Mouse (Mus musculus) heart, embryonic 12.5 days (tissue): ENCODE measurements around the gene Tespa1. TPM values are rescaled to one million over a fixed set of nuclear protein-coding genes. Genes with fewer than 3 reads are reported as not detected.
"Not testable (repeated sequence)": the region's sequence is repeated elsewhere in the genome, so short reads cannot be mapped to it uniquely, and the experiment has no call there.

ENCODE experiments used
- ATAC-seq: fragments of 200-750 bp; cut with Nextera tagmentation; 2 replicates; pipeline ENCODE4 v1.8.0; 2017; ENCODE audit warnings: moderate TSS enrichment, moderate library complexity; ENCODE audit not compliant: insufficient number of reproducible peaks, low FRiP score
- H3K27ac ChIP-seq: fragments of 300-500 bp; sonication (generic); 2 replicates; pipeline ENCODE4 v1.5.1; 2016; ENCODE audit warnings: mild to moderate bottlenecking, moderate library complexity; ENCODE audit not compliant: poor library complexity, severe bottlenecking
- H3K27me3 ChIP-seq: fragments of 300-500 bp; sonication (generic); replicated peaks from 2 replicates; pipeline ENCODE4 v1.6.1; 2016; ENCODE audit warnings: mild to moderate bottlenecking, moderate library complexity
- H3K36me3 ChIP-seq: fragments of 300-500 bp; sonication (generic); 2 replicates; pipeline ENCODE4 v1.6.1; 2016; ENCODE audit warnings: mild to moderate bottlenecking, moderate library complexity
- H3K4me1 ChIP-seq: fragments of 300-500 bp; sonication (generic); replicated peaks from 2 replicates; pipeline ENCODE4 v1.6.1; 2016; ENCODE audit warnings: mild to moderate bottlenecking
- H3K4me2 ChIP-seq: fragments of 300-500 bp; sonication (generic); 2 replicates; pipeline ENCODE4 v1.6.1; 2016; ENCODE audit warnings: mild to moderate bottlenecking, moderate library complexity
- H3K4me3 ChIP-seq: fragments of 300-500 bp; sonication (generic); 2 replicates; pipeline ENCODE4 v1.5.1; 2016; ENCODE audit warnings: mild to moderate bottlenecking
- H3K9ac ChIP-seq: fragments of 300-500 bp; sonication (generic); 2 replicates; pipeline ENCODE4 v1.6.1; 2016; ENCODE audit warnings: mild to moderate bottlenecking, moderate library complexity
- H3K9me3 ChIP-seq: fragments of 300-500 bp; sonication (generic); replicated peaks from 2 replicates; pipeline ENCODE4 v1.6.1; 2016; ENCODE audit warnings: mild to moderate bottlenecking, moderate library complexity
- WGBS: fragments of 180-500 bp; shearing (Covaris S2); methylation state at CpG from one replicate; pipeline ENCODE4 v1.1.7; 2016; 5-methylcytosine and 5-hydroxymethylcytosine counted together
- polyA plus RNA-seq: library from polyadenylated mRNA; unstranded; fragments of >200 nt; fragmentation: Nextera tagmentation; extraction: Ambion mirVana; gene quantifications from 2 replicates; pipeline ENCODE4 v1.2.1, GENCODE M21; 2016

Gene Tespa1
- polyA plus RNA-seq, result 0.27 and 0.37 TPM in 2 replicates

DNA sequence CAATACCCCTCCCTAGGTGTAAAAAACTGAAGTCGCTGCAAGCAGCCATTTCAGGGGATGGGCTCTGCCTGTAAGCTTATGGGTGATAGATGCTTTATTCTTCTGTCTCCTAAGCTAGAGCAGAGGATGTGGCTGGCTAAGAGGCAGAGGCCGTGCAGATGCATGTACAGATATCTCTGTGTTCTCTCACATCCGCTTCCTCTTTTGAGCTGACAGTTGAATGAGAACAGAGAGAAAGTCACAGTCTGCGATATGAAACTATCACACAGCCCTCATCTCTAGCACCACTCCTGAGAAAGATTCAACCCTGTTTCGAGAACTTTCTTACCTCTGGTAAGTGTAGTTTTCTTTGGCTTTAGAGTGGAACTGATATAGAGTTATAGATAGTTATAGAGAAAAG, at the start of gene Tespa1:
Tespa1 (plus strand) TSS at position 234 of the 400 bp plus-strand sequence.
- H3K4me1 ChIP-seq, result no peaks in the 10 kb centered on the region
- H3K36me3 ChIP-seq, result no peaks in the 10 kb centered on the region
- H3K27me3 ChIP-seq, result no peaks in the 10 kb centered on the region
- 67% methylated on average over 5 of the region's 5 CpGs for WGBS
- H3K9me3 ChIP-seq, result no peaks in the 10 kb centered on the region
- H3K27ac ChIP-seq, result no peak within 1 kb of the TSS
- ATAC-seq, result no peak
- no peak within 1 kb of the TSS for H3K4me3 ChIP-seq
- no peak within 1 kb of the TSS for H3K4me2 ChIP-seq
- H3K9ac ChIP-seq, result no peak within 1 kb of the TSS

DNA sequence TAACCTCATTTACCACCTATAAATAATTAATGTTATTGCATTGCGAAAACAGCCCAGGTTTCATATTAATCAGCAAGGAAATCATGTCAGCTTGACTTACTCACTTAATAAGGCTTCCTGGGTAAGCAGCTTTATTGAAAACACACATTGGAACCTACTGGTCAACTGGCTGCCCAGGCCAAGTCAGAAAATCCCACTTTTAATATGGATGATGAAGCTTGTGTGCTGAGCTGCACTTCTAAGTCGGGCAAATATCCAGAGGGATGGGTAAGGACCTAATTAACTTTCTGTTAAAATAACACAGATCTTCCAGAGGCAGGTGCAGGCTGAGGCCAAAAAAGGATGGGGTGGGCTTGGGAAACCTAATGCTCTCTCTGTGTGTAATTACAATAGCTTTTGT, 46.9 kb upstream of the Tespa1 start:
- H3K4me2 ChIP-seq, result no peak overlapping the region
- no peak for ATAC-seq
- no peak overlapping the region for H3K27ac ChIP-seq
- H3K9me3 ChIP-seq, result no peaks in the 10 kb centered on the region
- H3K9ac ChIP-seq, result no peak overlapping the region
- no peak overlapping the region for H3K4me3 ChIP-seq
- no peaks in the 10 kb centered on the region for H3K36me3 ChIP-seq
- WGBS, result 63% methylated on average over 2 of the region's 2 CpGs
- H3K4me1 ChIP-seq, result no peaks in the 10 kb centered on the region
- H3K27me3 ChIP-seq, result no peaks in the 10 kb centered on the region

DNA sequence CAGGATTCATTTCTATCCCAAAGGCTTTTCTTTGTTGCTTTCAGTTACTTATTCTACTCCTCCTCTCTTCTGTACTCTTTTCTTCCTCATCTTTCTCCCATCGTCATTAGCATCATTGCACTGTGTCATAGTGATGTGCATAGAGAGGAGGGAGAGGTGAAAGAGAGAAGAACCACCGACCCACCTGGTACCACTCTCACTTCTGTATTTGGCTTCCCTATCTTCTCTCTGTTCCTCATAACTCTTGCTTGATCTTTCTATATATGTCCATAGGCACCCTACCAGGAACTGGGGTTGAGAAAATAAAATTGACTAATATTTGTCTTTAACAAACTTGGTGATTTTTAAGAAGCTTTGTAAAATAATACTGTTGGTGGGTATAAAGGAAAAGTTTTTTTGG, 46.2 kb upstream of the Tespa1 start:
- no peaks in the 10 kb centered on the region for H3K9me3 ChIP-seq
- no peak overlapping the region for H3K27ac ChIP-seq
- WGBS, result 50% methylated on average over 2 of the region's 2 CpGs
- H3K27me3 ChIP-seq, result no peaks in the 10 kb centered on the region
- no peaks in the 10 kb centered on the region for H3K4me1 ChIP-seq
- H3K4me3 ChIP-seq, result no peak overlapping the region
- no peak for ATAC-seq
- H3K9ac ChIP-seq, result no peak overlapping the region
- no peaks in the 10 kb centered on the region for H3K36me3 ChIP-seq
- H3K4me2 ChIP-seq, result no peak overlapping the region

DNA sequence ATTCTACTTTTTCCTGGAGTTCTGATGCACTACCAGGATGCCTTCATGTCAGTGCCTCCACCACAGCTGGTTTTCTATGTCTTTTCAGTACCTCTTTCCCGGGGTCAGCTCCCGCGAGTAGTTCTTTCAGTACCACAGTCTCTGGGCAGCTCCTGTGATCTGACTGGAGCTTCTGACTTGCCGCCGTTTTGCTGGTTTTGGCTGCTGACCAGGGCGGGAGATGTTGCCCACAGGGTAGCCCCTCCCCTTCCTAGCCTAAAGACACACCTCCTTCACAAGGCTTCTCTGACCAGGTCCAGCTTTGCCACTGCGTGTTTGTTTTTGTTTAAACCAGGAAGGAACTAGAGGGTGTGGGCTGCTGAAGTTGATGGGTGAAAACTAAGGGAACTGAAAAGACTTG, 42.6 kb upstream of the Tespa1 start, which contains the start of gene Neurod4:
Neurod4 (minus strand) TSS at position 175 of the 400 bp plus-strand sequence.
- Histone ChIP-seq H3K27ac (no peak within 1 kb of the TSS), H3K9me3 (no peaks in the 10 kb centered on the region), H3K9ac (no peak within 1 kb of the TSS), H3K4me1 (no peaks in the 10 kb centered on the region), H3K36me3 (no peaks in the 10 kb centered on the region), H3K4me2 (no peak within 1 kb of the TSS), H3K27me3 (no peaks in the 10 kb centered on the region), H3K4me3 (no peak within 1 kb of the TSS)
- under 1% methylated on average over 7 of the region's 7 CpGs for WGBS
- ATAC-seq, result peak; percentile 83

DNA sequence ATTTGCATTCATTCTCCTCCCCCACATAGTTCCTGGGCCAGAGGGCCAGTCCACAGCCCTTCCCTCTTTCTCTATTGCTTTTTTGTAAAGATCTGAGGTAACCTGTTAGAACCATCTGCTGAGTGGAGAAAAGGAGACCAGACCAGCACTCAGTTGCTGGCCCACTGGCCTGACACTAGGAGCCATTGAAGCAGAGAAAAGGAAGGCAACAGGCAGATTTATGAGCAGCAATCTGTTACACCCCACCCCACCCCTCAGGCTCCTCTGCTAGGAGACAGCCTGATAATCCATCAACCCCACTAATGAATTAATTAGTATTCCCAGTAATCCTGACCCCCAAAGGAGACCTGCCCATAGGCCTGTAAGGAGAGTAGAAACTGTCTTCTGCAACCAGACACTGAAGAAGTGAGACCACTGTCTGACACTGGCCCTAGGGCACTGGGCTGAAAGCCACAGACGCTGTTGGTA, 40.7 kb upstream of the Tespa1 start:
- ATAC-seq, result no peak
- Histone ChIP-seq H3K4me3 (no peak overlapping the region), H3K9ac (no peak overlapping the region), H3K27ac (no peak overlapping the region), H3K27me3 (no peaks in the 10 kb centered on the region), H3K4me1 (no peaks in the 10 kb centered on the region), H3K9me3 (no peaks in the 10 kb centered on the region), H3K36me3 (no peaks in the 10 kb centered on the region), H3K4me2 (no peak overlapping the region)
- WGBS, result 35% methylated on average over 1 of the region's 1 CpGs

DNA sequence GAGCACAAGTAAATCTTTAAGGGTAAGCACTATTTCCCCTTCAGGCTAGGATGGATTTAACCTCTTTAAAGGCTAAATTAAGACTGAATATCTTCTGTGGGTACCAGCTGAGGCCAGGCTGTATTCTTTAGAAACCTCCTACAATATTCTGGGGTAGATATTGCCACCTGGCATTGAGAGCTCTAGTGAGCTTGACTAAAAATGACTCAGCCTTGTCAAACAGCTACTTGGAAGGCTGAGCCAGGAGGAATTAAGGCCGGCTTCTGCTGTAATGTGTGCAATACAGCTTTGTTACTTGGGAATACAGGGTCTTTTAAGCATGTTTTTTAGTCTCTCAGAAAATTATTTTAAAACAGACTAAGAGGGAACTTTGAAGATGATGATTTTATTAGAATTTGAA, 35.5 kb upstream of the Tespa1 start:
- Histone ChIP-seq H3K9ac (no peak overlapping the region), H3K27ac (no peak overlapping the region), H3K4me2 (no peak overlapping the region), H3K27me3 (no peaks in the 10 kb centered on the region), H3K4me3 (no peak overlapping the region), H3K4me1 (no peaks in the 10 kb centered on the region), H3K36me3 (no peaks in the 10 kb centered on the region), H3K9me3 (no peaks in the 10 kb centered on the region)
- ATAC-seq, result no peak
- WGBS, result 73% methylated on average over 1 of the region's 1 CpGs

DNA sequence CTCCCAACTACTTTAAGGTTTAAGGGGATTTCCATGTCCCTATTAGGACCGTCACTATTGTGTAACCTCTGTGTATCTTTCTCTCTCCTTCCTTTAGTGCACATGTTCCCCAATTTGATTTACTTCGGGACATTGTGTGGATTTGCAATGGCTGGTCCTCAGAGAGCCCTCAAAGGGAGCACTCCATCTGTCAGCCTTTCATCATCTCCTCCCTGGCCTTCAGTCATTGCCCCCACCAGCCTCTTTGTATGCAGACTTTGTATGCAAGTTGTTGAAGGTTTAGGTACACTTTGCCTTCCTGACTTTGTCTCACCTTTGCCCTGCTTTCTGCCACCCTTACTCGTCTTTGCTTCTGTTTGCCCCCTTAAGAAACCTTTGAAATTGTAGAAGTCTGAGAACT, 34.7 kb upstream of the Tespa1 start:
- Histone ChIP-seq H3K27ac (no peak overlapping the region), H3K27me3 (no peaks in the 10 kb centered on the region), H3K4me2 (no peak overlapping the region), H3K36me3 (no peaks in the 10 kb centered on the region), H3K4me1 (no peaks in the 10 kb centered on the region), H3K9me3 (no peaks in the 10 kb centered on the region), H3K9ac (no peak overlapping the region), H3K4me3 (no peak overlapping the region)
- 59% methylated on average over 3 of the region's 3 CpGs for WGBS
- ATAC-seq, result no peak

DNA sequence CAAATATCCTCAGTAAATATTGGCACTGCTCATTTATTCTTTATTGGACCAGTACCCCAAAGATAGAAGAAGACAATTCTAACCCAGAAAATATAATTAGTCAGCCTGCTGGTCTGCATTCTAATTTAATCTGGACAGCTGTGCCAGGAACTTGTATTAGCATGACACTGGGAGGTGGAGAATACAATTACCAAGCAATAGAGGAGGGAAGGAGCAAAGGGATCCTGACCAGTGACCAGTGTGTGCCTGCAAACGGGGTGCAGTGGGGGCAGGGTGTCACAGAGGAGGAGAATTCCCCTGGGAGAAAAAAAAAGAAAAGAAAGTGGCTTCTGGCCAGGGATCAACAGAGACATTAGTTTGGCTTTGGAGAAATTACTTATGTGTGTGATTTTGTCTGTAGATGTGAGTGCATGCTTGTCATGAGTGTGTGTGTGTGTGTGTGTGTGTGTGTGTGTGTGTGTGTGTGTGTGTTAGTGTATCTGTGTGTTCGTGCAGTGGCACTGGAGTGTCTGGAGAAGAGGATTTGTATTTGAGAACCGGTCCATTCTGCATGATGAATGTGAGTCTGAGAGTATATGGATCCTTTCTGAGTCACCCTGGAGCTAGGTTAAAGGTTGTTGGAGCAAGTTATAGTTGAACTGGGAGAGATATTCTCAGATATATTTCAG, 28.8 kb upstream of the Tespa1 start:
- WGBS, result 21% methylated on average over 3 of the region's 3 CpGs

DNA sequence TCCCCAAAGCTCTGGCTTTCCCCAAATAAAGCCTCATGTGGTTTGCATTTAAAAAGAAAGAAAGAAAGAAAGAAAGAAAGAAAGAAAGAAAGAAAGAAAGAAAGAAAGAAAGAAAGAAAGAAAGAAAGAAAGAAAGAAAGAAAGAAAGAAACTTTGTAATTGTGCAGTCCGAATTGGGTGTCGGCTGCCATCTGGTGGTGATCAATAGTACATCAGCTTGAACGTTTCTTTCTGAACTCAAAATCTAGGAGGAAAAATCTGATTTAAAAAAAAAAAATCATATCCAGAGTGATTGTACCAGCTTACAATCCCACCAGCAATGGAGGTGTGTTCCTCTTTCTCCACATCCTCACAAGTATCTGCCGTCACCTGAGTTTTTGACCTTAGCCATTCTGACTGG, 23.9 kb upstream of the Tespa1 start:
- ATAC-seq, H3K4me3 ChIP-seq, H3K4me2 ChIP-seq, H3K9ac ChIP-seq, H3K27me3 ChIP-seq, H3K27ac ChIP-seq, H3K9me3 ChIP-seq, H3K4me1 ChIP-seq, H3K36me3 ChIP-seq: not testable (repeated sequence)
- WGBS, result 15% methylated on average over 4 of the region's 4 CpGs

More for the DNA sequence above, 28.8 kb upstream of the Tespa1 start:
- Histone ChIP-seq H3K36me3 (no peaks in the 10 kb centered on the region), H3K9ac (no peak overlapping the region), H3K27me3 (no peaks in the 10 kb centered on the region), H3K4me3 (no peak overlapping the region), H3K4me1 (no peaks in the 10 kb centered on the region), H3K4me2 (no peak overlapping the region), H3K27ac (no peak overlapping the region), H3K9me3 (no peaks in the 10 kb centered on the region)
- ATAC-seq, result no peak

DNA sequence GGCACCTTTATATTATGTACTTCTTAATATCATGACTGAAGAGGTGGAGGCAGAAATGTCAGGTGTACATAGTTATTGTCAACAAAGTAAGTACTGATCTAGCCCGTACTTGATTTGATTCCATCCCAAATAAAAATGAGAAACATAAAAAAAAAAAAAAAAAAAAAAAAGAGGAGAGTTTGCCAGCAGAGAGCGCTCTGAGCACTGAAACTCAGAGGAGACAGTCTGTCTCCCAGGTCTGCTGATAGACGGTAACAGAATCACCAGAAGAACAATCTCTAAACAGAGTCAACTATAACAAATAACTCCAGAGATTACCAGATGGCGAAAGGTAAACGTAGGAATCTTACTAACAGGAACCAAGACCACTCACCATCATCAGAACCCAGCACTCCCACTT, 18.5 kb upstream of the Tespa1 start:
- 71% methylated on average over 4 of the region's 5 CpGs for WGBS
- not testable (repeated sequence) for ATAC-seq, H3K27ac ChIP-seq

DNA sequence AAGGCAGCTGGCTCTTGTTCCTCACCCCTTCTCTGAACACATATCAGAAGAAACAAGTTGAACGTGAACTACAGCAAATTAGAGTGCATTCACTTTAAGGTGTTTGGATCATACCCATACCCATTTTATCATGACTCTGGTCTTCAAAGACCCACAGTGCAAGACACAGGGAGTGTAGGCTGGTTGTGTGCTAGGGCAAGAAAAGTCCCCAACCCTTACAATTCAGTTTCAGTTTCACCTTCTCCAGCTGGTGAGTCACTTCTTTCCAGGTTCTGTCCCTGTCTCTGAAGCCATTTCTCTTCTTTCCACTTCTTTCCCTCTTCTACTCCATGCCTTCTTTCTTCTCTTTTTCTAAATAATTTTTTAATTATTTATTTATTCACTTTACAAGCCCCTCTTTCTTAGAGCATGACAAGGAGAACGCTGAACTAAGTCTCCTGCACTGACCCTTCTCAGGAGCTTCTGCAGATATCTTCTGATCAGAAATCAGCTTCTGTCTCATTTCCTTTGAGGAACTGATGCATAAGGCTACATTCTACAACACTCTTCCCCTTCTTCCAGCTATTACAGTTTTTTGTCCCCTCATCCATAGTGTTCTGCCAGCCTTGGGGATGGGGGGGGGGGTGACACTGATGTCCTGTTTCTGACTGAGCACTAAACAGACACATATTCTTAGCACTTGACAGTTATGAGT, 11.0 kb upstream of the Tespa1 start:
- Histone ChIP-seq H3K9ac (no peak overlapping the region), H3K4me1 (no peaks in the 10 kb centered on the region), H3K27ac (no peak overlapping the region), H3K4me3 (no peak overlapping the region), H3K4me2 (no peak overlapping the region), H3K9me3 (no peaks in the 10 kb centered on the region), H3K27me3 (no peaks in the 10 kb centered on the region), H3K36me3 (no peaks in the 10 kb centered on the region)
- ATAC-seq, result no peak
- 68% methylated on average over 2 of the region's 2 CpGs for WGBS

More for the DNA sequence above, 18.5 kb upstream of the Tespa1 start:
- not testable (repeated sequence) for H3K36me3 ChIP-seq, H3K27me3 ChIP-seq, H3K4me3 ChIP-seq, H3K4me1 ChIP-seq, H3K4me2 ChIP-seq, H3K9ac ChIP-seq, H3K9me3 ChIP-seq
